Mouse (Mus musculus) inflammation-experienced regulatory T-cells, adult 6 months (primary cell): Measurements from ENCODE around the gene 2900092C05Rik. TPM values are rescaled to one million over a fixed set of nuclear protein-coding genes. Genes with fewer than 3 reads are reported as not detected.

Source experiments
- ATAC-seq: one replicate; pipeline ENCODE4 v1.8.0; 2017
- polyA plus RNA-seq, 3 experiments: library from polyadenylated mRNA; unstranded; fragments of 100-300 nt; shearing (Covaris generic); gene quantifications; one replicate each; pipeline ENCODE4 v1.2.1; 2017

Gene 2900092C05Rik
- under 1 TPM in 1 of 3 experiments, not detected in 2; 0.39 TPM for polyA plus RNA-seq

GRCm38 (mm10) chr7:12512217-12512616 lies at the start of gene 2900092C05Rik:
Gene 2900092C05Rik, plus strand, starts transcription at chr7:12512517.
- ATAC-seq = no peak

GRCm38 (mm10) chr7:12478158-12479008 lies 33.9 kb upstream of the 2900092C05Rik start, which contains the start of gene Zfp606:
Gene Zfp606, plus strand, starts transcription at chr7:12478293.
- peak; percentile 98 for ATAC-seq

- ATAC-seq = no peak
Observed at GRCm38 (mm10) chr7:12479009-12479346, 33.3 kb upstream of the 2900092C05Rik start.

- no peak for ATAC-seq
Observed at GRCm38 (mm10) chr7:12479525-12479924, 32.8 kb upstream of the 2900092C05Rik start.

GRCm38 (mm10) chr7:12483771-12484170 lies 28.5 kb upstream of the 2900092C05Rik start:
- ATAC-seq = no peak

GRCm38 (mm10) chr7:12485956-12486355 lies 26.4 kb upstream of the 2900092C05Rik start:
- ATAC-seq = no peak

- no peak for ATAC-seq
Observed at GRCm38 (mm10) chr7:12486691-12487090, 25.6 kb upstream of the 2900092C05Rik start.

- no peak for ATAC-seq
Observed at GRCm38 (mm10) chr7:12510913-12511312, 1.4 kb upstream of the 2900092C05Rik start.

Other genes starting within 250 kb of the 2900092C05Rik start
- gene Vmn1r81, start 244.2 kb upstream of the 2900092C05Rik start, polyA plus RNA-seq = under 1 TPM in 2 of 3 experiments, not detected in 1; 0.04 to 0.07 TPM
- gene Vmn1r82, start 212.1 kb upstream of the 2900092C05Rik start, polyA plus RNA-seq = not detected
- not detected for gene Vmn1r83, start 183.0 kb upstream of the 2900092C05Rik start, polyA plus RNA-seq
- under 1 TPM in 1 of 3 experiments, not detected in 2; 0.31 TPM for gene Vmn1r84, start 143.2 kb upstream of the 2900092C05Rik start, polyA plus RNA-seq
- 1 to 10 TPM; 2.0 to 5.9 (median 4.7) TPM for gene Zfp551, start 89.8 kb upstream of the 2900092C05Rik start, polyA plus RNA-seq
- gene Zfp606, start 34.2 kb upstream of the 2900092C05Rik start, polyA plus RNA-seq = 1 to 10 TPM; 5.5 to 7.0 (median 6.0) TPM
- gene Vmn2r53, start 96.3 kb downstream of the 2900092C05Rik start, polyA plus RNA-seq = under 1 TPM in 2 of 3 experiments, not detected in 1; 0.01 to 0.07 TPM
- gene Vmn2r54, start 127.8 kb downstream of the 2900092C05Rik start, polyA plus RNA-seq = not detected
- not detected for gene Vmn2r55, start 172.5 kb downstream of the 2900092C05Rik start, polyA plus RNA-seq
- gene Vmn2r56, start 222.5 kb downstream of the 2900092C05Rik start, polyA plus RNA-seq = under 1 TPM in 1 of 3 experiments, not detected in 2; 0.12 TPM